Mouse (Mus musculus) urinary bladder, postnatal 25 days (tissue): ENCODE data around the gene Proser3.
"Not testable (repeated sequence)": the region's sequence is repeated elsewhere in the genome, so short reads cannot be mapped to it uniquely, and the experiment has no call there.

Experiments used
- DNase-seq: peaks from one replicate; pipeline ENCODE4 v3.0.0; 2022; ENCODE audit warnings: low spot score

Proser3 gene

DNA sequence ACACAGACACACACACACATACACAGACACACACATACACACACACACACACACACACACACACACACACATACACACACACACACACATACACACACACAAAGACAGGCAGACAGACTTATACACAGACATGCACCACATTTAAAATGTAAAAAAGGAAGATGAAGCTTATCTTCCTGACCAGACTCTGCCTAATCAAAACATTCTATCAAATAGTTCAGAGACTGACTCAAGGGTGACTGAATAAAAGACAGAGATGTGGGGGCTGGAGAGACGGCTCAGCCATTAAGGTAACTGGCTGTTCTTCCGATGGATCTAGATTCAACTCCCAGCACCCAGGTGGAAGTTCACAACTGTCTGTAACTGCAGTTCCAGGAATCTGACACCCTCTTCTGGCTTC is 7.8 kb downstream of the Proser3 start:
- no peak for DNase-seq

DNA sequence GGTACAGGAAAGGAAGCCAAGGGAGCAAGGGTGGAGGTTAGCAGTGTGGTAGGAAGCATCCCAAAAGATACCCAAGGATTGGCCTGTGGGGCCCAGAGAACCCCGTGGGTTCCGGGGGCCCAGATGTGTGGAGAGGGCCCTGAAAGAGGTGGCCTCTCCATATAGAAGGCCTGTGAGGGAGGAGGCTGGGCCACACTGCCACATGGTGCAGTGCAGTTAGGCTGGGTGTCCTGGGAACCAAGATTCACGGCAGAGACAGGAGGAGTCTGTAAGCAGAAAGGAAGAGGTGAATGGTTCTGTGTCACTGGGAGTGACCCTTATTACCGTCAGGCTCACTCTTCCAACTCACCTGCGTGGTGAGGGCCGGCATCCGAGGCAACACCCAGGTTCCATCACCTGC is 11.5 kb downstream of the Proser3 start:
- no peak for DNase-seq

DNA sequence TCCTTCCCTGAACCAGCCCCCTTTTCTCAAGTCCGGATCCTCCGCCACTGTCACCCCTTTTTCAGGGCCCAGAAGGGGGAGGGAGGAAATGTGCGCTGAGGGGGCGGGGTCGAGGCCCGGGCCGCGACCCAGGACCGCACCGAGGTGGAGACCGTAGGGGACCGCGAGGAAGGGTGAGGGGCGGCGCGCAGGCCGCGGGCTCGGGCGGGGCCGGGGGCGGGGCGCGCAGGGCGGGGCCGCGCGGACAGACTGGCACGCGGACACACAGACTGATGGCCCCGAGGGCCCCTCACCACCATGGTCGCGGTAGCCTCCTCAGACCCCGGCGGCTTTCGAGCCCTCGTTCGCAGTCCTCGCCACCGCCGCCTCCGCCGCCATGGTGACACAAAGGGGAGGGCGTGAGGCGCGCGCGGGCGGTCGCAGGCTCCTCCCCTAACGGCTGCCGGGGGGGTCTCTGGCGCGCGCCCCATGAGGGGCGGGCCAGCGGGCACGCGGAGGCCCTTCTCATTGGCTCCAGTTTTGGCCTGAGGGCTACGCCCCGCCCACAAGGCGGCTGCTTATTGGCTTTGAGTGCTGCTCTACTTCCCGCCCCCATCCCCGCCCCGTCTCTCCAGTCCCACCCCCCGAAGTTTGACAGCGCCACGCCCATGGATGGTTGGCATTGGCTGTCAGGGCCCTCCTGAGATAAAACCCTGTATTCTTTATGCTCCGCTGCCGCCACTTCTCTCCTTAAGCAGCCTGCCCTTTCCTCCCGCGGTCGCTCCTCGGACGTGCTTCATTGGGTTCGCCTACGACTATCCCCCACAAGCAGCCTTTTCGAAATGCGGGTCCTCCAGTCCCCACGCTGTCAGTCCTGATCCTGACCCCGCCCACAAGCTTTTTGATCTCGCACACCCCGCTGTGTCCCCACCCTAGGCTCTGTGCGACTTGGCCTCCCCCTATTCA is 17.2 kb downstream of the Proser3 start, which contains the start of gene Arhgap33:
Arhgap33 (minus strand) TSS at position 428 of the 945 bp plus-strand sequence.
- peak; percentile 88 for DNase-seq

DNA sequence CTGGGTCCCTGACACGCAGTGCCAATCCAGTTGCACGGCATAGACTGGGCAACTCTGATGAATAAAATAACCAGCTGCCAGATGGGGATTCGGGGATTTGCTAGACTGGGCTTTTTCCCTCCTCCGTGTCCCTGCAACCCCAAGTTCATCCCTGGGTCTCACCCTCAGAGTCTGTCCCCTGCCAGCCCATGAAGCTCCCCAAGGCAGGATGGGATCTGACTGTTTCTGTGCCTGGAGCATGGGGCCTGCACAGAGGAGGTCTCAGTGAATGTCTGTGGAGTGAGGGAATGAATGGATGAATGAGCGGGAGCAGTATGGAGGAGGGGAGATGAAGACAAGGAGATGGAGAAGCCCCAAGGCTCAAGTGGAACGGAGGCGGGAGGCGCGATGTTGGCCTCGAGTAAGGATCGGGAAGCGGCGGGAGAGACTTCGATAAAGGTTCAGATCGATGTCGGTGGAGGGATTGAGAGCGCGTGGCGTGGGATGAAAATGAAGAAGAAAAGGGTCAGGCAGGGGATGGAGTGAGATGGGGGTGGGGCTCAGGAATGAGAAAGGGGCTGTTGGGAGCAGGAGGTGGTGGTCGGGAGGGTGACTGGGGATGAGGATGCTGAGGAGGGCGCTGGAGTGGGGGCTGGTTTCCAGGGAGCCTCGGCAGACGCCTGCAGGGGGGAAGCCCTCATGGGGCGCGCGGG is 18.0 kb downstream of the Proser3 start:
- no peak for DNase-seq

DNA sequence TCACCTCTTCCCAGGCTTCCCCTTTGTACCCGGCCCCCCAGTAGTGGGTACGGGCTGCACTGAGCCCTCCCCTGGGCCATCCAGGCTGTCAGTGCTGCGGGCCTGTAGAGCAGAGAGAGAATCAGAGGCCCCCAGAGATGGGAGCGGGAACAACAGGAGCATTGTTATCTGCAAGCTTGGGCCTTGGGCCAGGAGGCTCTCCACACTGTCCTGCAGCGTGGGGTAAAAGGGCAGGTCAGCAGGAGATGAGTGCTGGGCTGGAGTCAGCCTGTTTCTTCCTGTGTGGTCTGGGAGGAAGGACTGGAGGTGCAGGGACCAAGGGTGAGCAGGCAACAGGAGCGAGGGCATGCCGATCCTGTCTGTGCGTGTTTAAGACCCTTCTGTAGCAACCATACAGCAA is 19.2 kb downstream of the Proser3 start:
- no peak for DNase-seq

GRCm38 (mm10) chr7:30531291-30531815 is 20.7 kb downstream of the Proser3 start:
- no peak for DNase-seq

- no peak for DNase-seq
These were observed 25.1 kb downstream of the Proser3 start for GRCm38 (mm10) chr7:30526981-30527380.

- DNase-seq = no peak
These were observed 25.7 kb downstream of the Proser3 start for GRCm38 (mm10) chr7:30526399-30526798.

DNA sequence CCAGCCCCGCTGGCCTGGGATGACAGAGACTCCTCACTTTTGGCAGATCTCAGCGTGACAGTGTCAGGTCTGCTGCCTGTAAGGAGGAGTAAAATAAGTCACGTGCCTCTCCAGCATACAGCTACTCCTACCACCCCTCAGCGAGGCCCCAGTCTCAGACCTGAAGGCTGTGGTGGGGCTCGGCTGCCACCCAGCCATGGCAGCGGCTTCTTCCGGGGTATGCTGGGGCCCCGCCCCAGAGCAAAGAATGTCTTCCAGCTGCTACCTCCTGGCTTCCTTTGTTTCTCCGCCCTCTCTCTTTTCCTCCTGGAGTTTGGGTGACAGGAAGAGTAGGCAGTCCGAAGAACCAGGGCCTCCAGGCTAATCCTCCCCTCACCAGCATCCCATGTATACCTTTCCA is 26.1 kb downstream of the Proser3 start:
- no peak for DNase-seq

DNA sequence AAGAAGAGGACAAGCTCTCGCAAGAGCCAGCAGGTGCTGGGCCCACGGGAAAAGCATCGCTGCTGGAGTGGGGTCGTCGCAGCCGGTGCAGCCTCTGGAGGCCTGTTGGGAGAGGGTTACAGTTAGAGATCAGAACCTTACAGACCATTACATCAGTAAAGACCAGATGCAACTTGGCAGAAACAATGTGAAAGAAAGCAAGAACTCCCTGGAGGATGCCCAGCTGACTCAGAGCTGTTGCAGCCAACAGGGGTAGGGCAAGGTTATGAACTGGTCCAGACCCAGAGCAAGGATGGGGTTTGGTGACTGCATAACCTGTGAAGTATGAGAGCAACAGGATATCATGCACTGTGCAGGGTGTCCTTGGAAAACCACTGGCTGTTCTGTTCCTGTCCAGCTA is 27.6 kb downstream of the Proser3 start:
- no peak for DNase-seq

GRCm38 (mm10) chr7:30522871-30523270 is 29.2 kb downstream of the Proser3 start:
- no peak for DNase-seq

- no peak for DNase-seq
These were observed 31.2 kb downstream of the Proser3 start for GRCm38 (mm10) chr7:30520856-30521255.

DNA sequence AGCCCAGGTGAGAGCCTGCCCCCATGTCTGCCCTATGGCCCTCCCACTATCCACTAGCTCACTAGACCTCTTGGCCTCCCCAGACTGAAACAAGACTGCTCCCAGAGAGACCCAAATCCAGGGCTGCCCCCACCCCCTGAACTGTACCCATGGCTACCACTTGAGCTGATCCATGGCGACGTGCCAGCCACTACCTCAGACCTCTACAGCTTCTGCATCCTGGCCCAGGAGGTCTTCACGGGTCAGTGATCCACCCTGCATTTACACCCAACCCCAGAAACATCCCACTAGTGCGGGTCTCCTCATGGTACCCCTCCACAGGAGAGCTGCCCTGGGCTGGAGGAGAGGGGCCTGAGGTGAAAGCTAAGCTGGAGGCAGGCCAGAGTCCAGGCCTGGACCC is 31.7 kb downstream of the Proser3 start:
- no peak for DNase-seq

DNA sequence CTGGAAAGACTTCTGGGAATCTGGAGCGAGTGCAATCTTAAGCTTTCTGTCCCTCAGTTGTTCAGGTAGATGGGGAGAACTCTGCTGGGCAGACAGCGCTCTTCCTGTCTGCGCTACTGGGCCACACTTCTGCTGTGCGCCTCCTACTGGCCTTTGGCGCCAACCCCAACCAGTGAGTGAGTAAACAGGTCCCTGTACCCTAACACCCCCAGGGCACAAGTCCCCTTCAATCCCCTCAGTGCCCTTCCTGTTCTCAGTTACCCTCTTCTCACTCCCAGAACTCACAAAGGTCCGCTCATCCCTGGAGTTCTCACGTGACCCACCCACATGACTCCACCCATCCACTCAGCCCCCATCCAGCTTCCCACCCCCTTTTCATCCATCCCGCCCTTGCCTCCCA is 33.8 kb downstream of the Proser3 start:
- DNase-seq = no peak

DNA sequence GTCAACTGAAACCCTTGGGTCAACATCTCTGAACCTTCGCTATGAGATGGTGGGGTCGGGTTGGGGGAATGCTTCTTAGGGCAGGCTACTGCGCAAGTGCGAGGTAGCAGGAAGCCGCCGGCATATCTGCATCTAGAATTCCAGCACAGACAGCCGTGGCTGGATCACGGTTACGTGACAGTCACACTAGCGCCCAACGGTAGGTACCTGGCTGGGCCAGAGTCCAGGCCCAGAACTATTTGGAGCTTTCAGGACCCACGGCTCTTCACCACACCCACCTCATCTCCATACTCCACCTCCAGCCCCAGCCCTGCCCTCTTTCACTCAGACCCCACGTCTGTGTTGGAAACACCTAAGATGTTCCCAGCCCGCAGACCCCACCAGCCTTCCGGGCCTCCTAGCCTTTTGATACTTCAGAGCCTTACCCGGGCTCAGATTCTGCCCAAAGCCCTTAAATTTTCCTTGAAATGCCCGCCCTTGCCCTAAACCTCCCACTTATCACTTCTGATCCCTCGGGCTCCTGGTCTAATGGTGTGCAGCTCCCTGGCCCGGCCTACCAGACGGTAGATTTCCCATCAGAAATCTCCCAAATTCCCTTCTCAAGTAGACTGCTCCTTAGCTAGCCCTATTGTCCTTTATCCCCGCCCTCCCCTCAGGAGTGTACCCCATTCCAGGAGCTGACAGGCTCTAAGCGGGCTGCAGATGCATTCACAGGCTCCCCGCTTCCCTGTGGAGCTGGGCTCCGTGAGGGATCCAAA is 36.9 kb downstream of the Proser3 start:
- DNase-seq = no peak

DNA sequence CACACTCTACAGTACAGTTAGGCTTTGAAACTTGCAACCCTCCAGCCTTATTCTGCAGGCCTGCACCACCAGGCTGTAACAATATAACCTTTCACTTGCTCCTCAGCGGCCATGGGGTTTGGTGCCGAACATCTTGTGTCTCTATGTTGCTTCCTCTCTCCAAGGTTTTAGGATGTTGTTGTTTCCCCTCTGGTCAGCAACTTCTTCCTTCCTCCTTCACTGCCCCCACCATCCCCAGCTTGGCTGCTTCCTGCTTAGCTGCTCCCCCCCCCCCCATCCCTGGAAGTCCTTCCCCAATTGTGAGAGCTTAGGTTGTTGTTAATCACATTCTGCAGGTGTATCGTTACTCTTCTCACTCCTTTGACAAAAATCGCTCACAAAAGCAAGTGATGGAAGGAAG is 44.0 kb downstream of the Proser3 start:
- no peak for DNase-seq

- DNase-seq = not testable (repeated sequence)
These were observed 50.9 kb downstream of the Proser3 start for GRCm38 (mm10) chr7:30501159-30501558.

DNA sequence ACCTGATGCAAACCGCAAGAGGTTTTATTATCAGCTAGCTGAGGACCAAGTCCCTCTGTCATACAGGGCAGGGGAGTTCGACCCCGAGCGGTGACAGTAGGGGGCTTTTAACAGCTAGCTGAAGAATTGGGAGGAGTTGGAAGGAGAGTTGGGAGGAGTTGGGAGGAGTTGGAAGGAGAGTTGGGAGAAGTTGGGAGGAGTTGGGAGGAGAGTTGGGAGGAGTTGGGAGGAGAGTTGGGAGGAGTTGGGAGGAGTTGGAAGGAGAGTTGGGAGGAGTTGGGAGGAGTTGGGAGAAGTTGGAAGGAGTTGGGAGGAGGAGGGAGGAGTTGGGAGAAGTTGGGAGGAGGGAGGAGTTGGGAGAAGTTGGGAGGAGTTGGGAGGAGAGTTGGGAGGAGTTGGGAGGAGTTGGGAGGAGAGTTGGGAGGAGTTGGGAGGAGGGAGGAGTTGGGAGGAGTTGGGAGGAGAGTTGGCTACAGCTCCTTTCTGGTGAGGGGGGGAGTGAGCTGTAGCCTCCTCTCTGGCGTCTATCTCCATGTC is 56.5 kb downstream of the Proser3 start:
- DNase-seq = not testable (repeated sequence)

GRCm38 (mm10) chr7:30493401-30493931 is 58.6 kb downstream of the Proser3 start, which contains the start of gene Prodh2:
Gene Prodh2 (plus strand): TSS chr7:30493622.
- DNase-seq = no peak

DNA sequence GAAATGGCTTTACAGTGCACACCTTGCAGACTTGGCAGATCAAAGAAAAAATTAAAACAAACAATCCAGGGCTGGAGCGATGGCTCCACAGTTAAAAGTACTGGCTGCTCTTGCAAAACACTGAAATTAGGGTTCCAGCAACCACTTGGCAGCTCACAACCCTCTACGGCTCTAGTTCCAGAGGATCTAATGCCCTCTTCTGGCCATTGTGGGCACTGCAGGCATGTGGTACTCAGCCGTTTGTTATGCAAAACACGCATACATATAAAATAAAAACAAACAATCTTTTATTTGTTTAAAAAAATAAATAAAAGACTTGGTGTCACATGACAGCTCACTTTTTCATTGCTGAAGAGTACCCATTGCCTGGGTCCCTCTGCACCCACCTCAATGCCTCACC is 59.3 kb downstream of the Proser3 start:
- peak; percentile 68 for DNase-seq

DNA sequence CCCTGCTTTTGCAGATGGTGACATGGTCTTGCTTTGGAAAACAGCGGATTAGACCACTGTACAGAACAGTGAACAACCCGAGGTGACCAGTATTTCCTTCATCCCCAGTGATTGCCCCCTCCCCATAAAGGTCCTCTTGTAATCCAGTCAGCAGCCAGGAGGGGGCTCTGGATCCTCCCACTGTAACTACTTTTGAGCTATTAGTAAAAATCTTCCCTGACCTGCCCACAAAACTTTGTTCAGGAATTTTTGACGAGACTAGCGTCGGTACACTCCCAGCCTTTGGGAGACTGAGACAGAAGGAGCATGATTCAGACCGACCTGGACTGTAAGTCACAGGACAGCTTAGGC is 61.2 kb downstream of the Proser3 start:
- DNase-seq = no peak
